Mouse (Mus musculus): ENCODE results near the gene Nras.

DNA sequence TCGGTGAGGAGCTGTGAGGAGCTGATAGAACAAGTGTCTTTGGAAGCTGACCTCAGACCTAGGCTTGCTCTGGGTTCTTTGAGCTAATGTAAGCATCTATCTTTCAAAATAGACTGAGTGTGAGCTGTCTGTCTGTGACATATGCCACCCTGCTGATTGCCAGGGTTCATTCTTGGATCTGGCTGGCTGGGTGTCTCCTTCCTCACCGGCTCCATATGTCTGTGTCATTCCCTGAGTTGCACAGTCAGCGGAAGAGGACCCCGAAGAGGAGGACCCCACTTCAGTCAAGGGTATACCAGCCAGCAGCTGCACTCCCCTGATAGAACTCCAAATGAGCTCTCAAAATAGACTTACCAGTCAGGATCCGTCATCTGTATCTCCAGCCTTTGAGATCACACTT, 24.7 kb downstream of the Nras start:
- TF ChIP-seq POLR2A (IDR thresholded peaks at IDR 0.05; ENCODE audit: low read depth, low read length): no peak
- TF ChIP-seq CTCF (IDR thresholded peaks at IDR 0.05; ENCODE audit: extremely low read depth, insufficient read length, insufficient replicate concordance, low read depth, low read length): no peak

Data from small intestine, adult 2 months (tissue).